Mouse (Mus musculus): ENCODE data around the gene Sptan1.

DNA sequence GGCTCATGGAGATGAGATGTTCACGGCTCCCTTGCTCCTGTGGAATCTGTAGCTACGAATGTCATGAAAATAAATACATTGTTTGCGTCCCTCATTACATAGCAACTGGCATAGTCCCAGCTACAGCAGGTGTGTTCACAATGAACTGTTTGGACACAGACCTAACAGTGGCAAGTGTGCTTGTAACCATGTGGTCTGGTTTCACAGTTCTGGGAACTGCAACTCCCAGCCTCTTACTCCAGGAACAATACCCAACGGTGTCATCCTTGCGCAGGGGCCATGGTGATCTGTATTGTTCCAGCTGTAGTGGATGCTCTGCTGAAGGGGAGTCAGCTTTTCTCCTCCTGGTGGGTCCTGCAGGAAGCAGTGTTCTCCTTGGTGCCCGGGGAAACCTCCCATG, 34.2 kb upstream of the Sptan1 start:
- TF ChIP-seq GATA1 (IDR thresholded peaks at IDR 0.05; ENCODE audit: borderline replicate concordance, low read length) (no peak), FLI1 (IDR thresholded peaks at IDR 0.05; ENCODE audit: low read length) (no peak)
